Mouse (Mus musculus): ENCODE measurements at regions not wholly inside any gene's neighbourhood (a gene's known extent, or its start where the extent isn't known, plus 50 kb on each side); places are given as distances from the start of the nearest gene placed in this dataset.

DNA sequence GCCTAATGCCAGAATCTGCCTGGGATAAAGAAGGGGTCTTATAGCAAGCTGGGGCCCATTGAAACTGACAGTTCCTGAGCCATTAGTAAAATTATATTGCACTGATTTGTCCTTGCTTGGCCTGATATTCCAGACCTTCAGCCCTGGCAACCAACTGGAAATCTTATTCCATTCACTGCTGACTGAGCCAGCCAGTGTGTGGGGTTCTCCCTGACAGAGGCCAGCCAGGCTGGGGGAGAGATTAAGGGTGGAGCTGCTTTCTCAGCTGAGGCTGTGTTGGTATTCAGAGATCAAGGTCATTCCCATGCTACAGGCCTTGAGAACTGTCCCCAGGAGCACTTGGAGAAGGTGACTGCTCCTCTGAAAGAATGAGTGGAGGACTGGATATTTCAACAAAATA is 226.9 kb downstream of the Ar start:
- no peaks in the 10 kb centered on the region for H3K9me3 ChIP-seq (replicated peaks; ENCODE audit: control insufficient read depth, low read length)
- no peak for TF ChIP-seq EP300 (IDR thresholded peaks at IDR 0.05; ENCODE audit: low read depth)
- no peaks in the 10 kb centered on the region for H3K4me1 ChIP-seq (ENCODE audit: control insufficient read depth, insufficient read depth)
- H3K9ac ChIP-seq (replicated peaks; ENCODE audit: low read depth, low read length), result no peak overlapping the region
- peak; percentile 6 for DNase-seq (ENCODE audit: low spot score)
- no peak overlapping the region for H3K4me2 ChIP-seq (ENCODE audit: low read depth, low read length)
- H3K27ac ChIP-seq (ENCODE audit: low read depth), result no peak overlapping the region
- ATAC-seq (ENCODE audit: insufficient read depth, low read depth), result 0 out of 2 replicates have a peak, but pooled peaks have one; percentile 51
- H3K4me3 ChIP-seq (ENCODE audit: low read depth, low read length), result no peak overlapping the region
- no peaks in the 10 kb centered on the region for H3K27me3 ChIP-seq (ENCODE audit: control insufficient read depth, insufficient read depth, low read length)
- no peaks in the 10 kb centered on the region for H3K36me3 ChIP-seq (replicated peaks; ENCODE audit: control insufficient read depth, insufficient read depth, low read length)

DNA sequence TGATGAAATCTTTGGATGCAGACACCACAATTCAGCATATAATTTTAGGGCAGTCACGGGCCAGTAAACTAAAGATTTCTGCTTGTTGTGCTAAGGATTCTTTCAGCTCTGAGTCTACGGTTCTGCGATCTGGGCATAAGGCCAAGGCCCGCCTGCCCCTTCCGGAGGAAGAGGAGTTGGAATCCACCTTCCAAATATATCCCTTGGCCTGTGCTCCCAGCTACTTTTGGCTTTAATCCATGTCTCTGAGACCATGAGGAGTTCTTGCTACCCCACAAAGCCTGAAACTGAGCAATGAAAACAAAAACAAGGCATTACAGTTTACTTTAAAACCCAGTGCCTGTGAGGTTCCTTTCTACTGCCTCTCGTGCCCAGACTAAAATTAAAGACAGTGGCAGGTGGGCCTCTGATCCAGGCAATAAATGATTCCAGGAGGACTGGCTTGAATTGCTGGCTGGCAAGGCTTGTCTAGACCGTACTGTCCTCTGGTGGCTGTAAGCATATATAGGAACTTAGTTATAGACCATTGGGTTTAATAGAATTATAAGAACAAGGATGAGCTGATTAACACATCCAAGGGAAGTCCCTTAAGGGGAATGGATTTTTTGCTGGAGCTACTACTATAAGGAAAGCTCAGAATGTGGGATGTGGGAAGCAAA is 231.8 kb downstream of the Ar start:
- no peak overlapping the region for H3K4me3 ChIP-seq (ENCODE audit: low read depth, low read length)
- H3K27me3 ChIP-seq (ENCODE audit: control insufficient read depth, insufficient read depth, low read length), result no peaks in the 10 kb centered on the region
- no peak overlapping the region for H3K9ac ChIP-seq (replicated peaks; ENCODE audit: low read depth, low read length)
- no peaks in the 10 kb centered on the region for H3K9me3 ChIP-seq (replicated peaks; ENCODE audit: control insufficient read depth, low read length)
- ATAC-seq (ENCODE audit: insufficient read depth, low read depth) (peak; percentile 81), DNase-seq (ENCODE audit: low spot score) (peak; percentile 64)
- 38% methylated on average over 7 of the region's 7 CpGs for WGBS
- no peaks in the 10 kb centered on the region for H3K36me3 ChIP-seq (replicated peaks; ENCODE audit: control insufficient read depth, insufficient read depth, low read length)
- peak overlapping the region; percentile 36 for H3K4me2 ChIP-seq (ENCODE audit: low read depth, low read length)
- peak overlapping the region; percentile 70 for H3K27ac ChIP-seq (ENCODE audit: low read depth)
- H3K4me1 ChIP-seq (ENCODE audit: control insufficient read depth, insufficient read depth), result no peaks in the 10 kb centered on the region
- TF ChIP-seq EP300 (IDR thresholded peaks at IDR 0.05; ENCODE audit: low read depth), result no peak
- TF ChIP-seq CTCF (IDR thresholded peaks at IDR 0.05; ENCODE audit: low read depth), result peak; percentile 51

DNA sequence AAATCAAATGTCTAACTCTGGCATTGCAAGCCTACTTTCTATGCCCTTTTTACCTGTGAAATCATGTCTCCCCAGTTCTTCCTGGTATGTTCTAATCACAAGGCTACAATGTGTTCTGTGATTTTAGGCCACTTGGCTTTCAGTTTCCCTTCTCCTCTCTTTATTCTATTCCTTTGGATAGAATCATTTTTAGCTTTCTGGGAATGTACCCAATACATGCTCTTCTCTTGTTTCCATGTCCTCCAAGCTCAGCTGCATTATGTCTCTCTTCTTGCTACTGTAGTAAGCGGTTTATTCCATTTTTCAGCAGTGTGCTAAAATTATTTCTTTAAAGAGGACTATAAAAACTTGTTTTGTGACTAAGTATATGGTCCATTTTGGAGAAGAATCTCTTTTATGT is 235.4 kb downstream of the Ar start:
- Histone ChIP-seq H3K36me3 (replicated peaks; ENCODE audit: control insufficient read depth, insufficient read depth, low read length) (no peaks in the 10 kb centered on the region), H3K27ac (ENCODE audit: low read depth) (no peak overlapping the region), H3K4me2 (ENCODE audit: low read depth, low read length) (no peak overlapping the region), H3K9me3 (replicated peaks; ENCODE audit: control insufficient read depth, low read length) (no peaks in the 10 kb centered on the region), H3K4me3 (ENCODE audit: low read depth, low read length) (no peak overlapping the region), H3K27me3 (ENCODE audit: control insufficient read depth, insufficient read depth, low read length) (no peaks in the 10 kb centered on the region), H3K4me1 (ENCODE audit: control insufficient read depth, insufficient read depth) (no peaks in the 10 kb centered on the region), H3K9ac (replicated peaks; ENCODE audit: low read depth, low read length) (no peak overlapping the region)
- TF ChIP-seq CTCF (IDR thresholded peaks at IDR 0.05; ENCODE audit: low read depth), result no peak
- TF ChIP-seq EP300 (IDR thresholded peaks at IDR 0.05; ENCODE audit: low read depth), result no peak
- DNase-seq (ENCODE audit: low spot score) (no peak), ATAC-seq (ENCODE audit: insufficient read depth, low read depth) (no peak)
- WGBS, result 68% methylated on average over 1 of the region's 1 CpGs

DNA sequence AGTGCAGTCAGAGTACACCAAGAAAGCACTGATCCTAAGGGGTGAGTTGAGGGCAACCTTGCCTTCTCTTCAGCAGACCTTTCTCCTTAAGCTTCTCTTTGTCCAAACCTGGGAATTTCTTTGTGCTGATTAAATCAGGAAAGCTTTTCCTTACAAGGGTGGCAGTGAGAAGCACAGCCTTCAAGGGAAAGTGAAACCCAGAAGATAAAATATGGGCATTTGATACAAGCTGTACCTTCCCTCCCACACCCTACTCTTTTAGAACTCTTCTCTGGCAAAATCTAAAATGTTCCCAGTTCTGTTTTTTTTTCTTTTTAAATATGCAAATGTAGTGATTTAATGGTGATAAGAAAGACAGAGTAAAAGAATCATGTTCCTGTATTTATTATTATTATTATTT is 243.8 kb downstream of the Ar start:
- DNase-seq (ENCODE audit: low spot score) (no peak), ATAC-seq (ENCODE audit: insufficient read depth, low read depth) (no peak)
- Histone ChIP-seq H3K9ac (replicated peaks; ENCODE audit: low read depth, low read length) (no peak overlapping the region), H3K4me1 (ENCODE audit: control insufficient read depth, insufficient read depth) (no peaks in the 10 kb centered on the region), H3K27me3 (ENCODE audit: control insufficient read depth, insufficient read depth, low read length) (no peaks in the 10 kb centered on the region), H3K4me2 (ENCODE audit: low read depth, low read length) (no peak overlapping the region), H3K9me3 (replicated peaks; ENCODE audit: control insufficient read depth, low read length) (no peaks in the 10 kb centered on the region), H3K27ac (ENCODE audit: low read depth) (no peak overlapping the region), H3K4me3 (ENCODE audit: low read depth, low read length) (no peak overlapping the region), H3K36me3 (replicated peaks; ENCODE audit: control insufficient read depth, insufficient read depth, low read length) (no peaks in the 10 kb centered on the region)
- TF ChIP-seq CTCF (IDR thresholded peaks at IDR 0.05; ENCODE audit: low read depth) (no peak), EP300 (IDR thresholded peaks at IDR 0.05; ENCODE audit: low read depth) (no peak)

DNA sequence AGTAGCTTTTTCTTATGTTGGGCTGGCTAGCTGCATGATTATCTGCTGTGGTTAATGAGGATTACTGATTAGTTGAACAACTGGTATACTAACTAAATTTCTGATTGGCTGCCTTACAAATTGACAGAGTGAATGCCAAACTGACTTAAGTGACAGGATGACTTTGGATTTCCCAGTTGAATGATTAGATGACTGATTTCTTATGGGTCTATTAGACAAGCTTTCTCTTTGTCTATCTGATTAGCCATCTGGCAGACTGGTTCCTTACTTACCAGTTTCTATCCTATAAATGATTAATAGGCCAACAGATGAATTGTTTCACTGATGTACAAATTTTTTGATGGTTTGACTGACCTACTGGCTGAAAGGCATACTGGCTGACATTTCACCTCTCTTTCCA is 260.5 kb downstream of the Ar start:
- H3K4me2 ChIP-seq (ENCODE audit: low read depth, low read length), result no peak overlapping the region
- H3K4me3 ChIP-seq (ENCODE audit: low read depth, low read length), result no peak overlapping the region
- no peaks in the 10 kb centered on the region for H3K4me1 ChIP-seq (ENCODE audit: control insufficient read depth, insufficient read depth)
- no peaks in the 10 kb centered on the region for H3K36me3 ChIP-seq (replicated peaks; ENCODE audit: control insufficient read depth, insufficient read depth, low read length)
- ATAC-seq (ENCODE audit: insufficient read depth, low read depth) (no peak), DNase-seq (ENCODE audit: low spot score) (no peak)
- TF ChIP-seq CTCF (IDR thresholded peaks at IDR 0.05; ENCODE audit: low read depth), result no peak
- no peak for TF ChIP-seq EP300 (IDR thresholded peaks at IDR 0.05; ENCODE audit: low read depth)
- no peaks in the 10 kb centered on the region for H3K27me3 ChIP-seq (ENCODE audit: control insufficient read depth, insufficient read depth, low read length)
- no peak overlapping the region for H3K27ac ChIP-seq (ENCODE audit: low read depth)
- H3K9me3 ChIP-seq (replicated peaks; ENCODE audit: control insufficient read depth, low read length), result no peaks in the 10 kb centered on the region
- H3K9ac ChIP-seq (replicated peaks; ENCODE audit: low read depth, low read length), result no peak overlapping the region

DNA sequence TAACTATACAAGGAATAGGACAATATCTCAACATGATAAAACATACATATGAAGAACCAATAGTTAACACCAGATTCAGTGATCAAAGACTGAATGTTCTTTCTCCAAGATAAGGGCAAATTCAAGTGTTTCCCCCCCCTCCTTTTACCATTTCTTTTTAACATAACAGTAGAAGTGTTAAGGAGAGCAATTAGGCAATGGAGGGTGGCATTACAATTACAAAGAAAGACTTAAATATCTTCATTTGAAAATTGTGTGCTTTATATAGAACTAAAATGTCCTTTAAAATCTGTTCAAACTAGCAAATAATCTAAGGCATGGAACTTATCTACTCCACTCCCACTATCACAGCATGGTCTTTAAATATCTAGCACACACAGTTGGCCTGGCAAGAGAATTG is 270.9 kb downstream of the Ar start:
- Histone ChIP-seq H3K9me3 (replicated peaks; ENCODE audit: control insufficient read depth, low read length) (no peaks in the 10 kb centered on the region), H3K27ac (ENCODE audit: low read depth) (no peak overlapping the region), H3K36me3 (replicated peaks; ENCODE audit: control insufficient read depth, insufficient read depth, low read length) (no peaks in the 10 kb centered on the region), H3K9ac (replicated peaks; ENCODE audit: low read depth, low read length) (no peak overlapping the region), H3K4me2 (ENCODE audit: low read depth, low read length) (no peak overlapping the region), H3K27me3 (ENCODE audit: control insufficient read depth, insufficient read depth, low read length) (no peaks in the 10 kb centered on the region), H3K4me3 (ENCODE audit: low read depth, low read length) (no peak overlapping the region), H3K4me1 (ENCODE audit: control insufficient read depth, insufficient read depth) (no peaks in the 10 kb centered on the region)
- no peak for ATAC-seq (ENCODE audit: insufficient read depth, low read depth)
- no peak for DNase-seq (ENCODE audit: low spot score)
- TF ChIP-seq CTCF (IDR thresholded peaks at IDR 0.05; ENCODE audit: low read depth) (no peak), EP300 (IDR thresholded peaks at IDR 0.05; ENCODE audit: low read depth) (no peak)

Data from heart, postnatal 0 days (tissue).